Mouse (Mus musculus): Measurements from ENCODE around the gene Exoc2. TPM values are rescaled to one million over a fixed set of nuclear protein-coding genes. Genes with fewer than 3 reads are reported as not detected.

The Exoc2 gene
- total RNA-seq, 4 experiments from 2014 or later: 36.2 to 48.8 (median 41.6) TPM

DNA sequence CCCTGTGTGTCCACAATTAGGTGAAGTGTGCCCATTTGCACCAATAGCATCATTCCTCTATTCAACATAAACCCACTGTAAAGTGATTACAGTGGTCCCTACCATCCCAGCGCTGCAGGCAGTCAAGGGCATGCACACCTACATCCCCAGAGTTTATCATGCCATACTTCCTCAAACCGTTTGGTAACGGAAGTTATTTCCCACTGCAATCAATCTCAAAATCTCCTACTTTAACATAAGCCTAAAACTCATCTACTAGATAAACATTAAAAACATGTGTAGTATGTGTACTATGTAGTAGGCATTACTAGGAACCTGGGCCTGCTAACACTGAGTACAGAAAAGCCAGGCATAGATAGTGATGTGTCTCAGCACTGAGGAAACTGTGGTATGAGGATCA is 2.8 kb downstream of the Exoc2 start:
- DNase-seq: no peak

- no peak for DNase-seq
Measured at GRCm38 (mm10) chr13:30968311-30968710, 5.6 kb downstream of the Exoc2 start.

DNA sequence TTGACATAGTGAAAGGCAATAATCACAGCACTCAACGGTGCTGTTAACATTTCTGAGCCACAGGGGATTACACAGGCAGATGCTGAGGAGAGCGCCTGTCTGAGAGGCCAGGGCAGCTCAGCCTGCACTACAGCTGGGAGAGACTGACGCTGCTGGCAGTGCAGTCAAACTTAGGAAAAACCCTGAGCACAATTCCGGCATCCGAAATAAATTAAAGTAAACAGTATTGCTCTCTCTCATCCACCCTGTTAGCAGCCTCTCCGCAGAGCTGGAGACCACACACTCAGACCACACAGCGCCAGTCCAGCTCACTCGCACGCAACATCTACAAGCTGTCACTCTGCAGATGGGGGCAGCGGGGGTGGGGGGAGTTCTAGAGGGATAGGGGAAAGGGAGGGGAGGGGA is 7.4 kb downstream of the Exoc2 start:
- no peak for DNase-seq

- DNase-seq: no peak
Measured at GRCm38 (mm10) chr13:30961932-30962331, 12.0 kb downstream of the Exoc2 start.

- no peak for DNase-seq
Measured at GRCm38 (mm10) chr13:30960714-30961113, 13.2 kb downstream of the Exoc2 start.

DNA sequence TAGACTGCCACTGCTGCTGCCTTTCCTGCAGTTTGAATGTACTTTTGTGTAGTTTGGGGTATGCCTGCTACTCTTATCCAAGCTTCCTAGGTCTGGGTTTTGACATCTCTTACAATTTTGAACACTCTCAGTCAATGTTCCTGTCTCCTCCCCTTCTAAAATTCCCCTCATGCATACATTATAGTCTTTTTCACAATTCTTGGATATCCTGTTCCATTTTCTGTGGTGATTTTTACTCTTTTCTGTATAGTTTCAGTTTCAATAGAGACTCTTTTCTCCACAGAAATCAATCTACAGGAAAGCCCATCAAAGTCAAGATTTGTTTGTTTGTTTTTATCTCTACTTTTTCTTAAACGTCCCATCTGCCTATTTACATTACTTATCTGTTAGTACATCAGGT is 20.3 kb downstream of the Exoc2 start:
- no peak for DNase-seq

DNA sequence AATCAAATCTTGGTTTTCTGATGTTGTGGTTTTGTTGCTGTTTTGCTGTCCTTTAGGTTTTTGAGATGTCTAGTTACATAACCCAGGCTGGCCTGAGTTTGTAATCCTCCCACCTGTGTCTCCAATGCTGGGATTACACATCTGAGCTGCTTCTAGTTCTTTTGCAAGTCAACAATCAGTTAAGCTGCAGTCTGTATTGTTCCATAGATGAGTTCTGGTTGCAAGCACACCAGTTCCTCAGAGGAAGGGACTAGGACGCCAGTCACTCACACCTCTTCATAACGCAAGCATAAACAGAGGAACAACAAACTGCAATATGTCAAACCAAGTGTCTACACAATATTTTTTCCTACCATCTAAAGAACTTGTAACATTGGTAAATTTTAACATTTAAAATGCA is 21.8 kb downstream of the Exoc2 start:
- no peak for DNase-seq

GRCm38 (mm10) chr13:30949181-30949580 is 24.7 kb downstream of the Exoc2 start:
- no peak for DNase-seq

- DNase-seq: no peak
Measured at GRCm38 (mm10) chr13:30947540-30947939, 26.4 kb downstream of the Exoc2 start, which contains the start of gene Hus1b. Hus1b (minus strand) TSS chr13:30947759.

DNA sequence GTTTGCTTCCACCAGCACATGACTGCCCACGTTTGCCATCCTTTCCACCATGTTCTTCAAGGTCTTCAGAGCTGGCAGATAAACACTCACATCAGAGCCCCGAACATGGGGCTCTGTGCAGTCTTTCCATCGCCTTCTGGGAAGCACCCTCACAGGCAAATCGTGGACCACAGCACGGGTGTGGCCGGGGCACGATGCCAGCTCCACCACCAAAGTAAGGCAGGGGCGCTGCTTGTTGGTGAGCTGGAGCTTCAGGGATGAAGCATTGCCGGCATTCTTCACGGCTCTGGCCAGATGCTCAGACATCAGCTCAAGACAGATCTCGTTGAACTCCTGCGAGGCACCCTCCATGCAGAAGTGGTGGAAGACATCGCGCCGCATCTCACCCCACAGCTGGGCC is 26.8 kb downstream of the Exoc2 start:
- DNase-seq: no peak

GRCm38 (mm10) chr13:30945788-30946187 is 28.1 kb downstream of the Exoc2 start:
- no peak for DNase-seq

- no peak for DNase-seq
Measured at GRCm38 (mm10) chr13:30932972-30933371, 40.9 kb downstream of the Exoc2 start.

DNA sequence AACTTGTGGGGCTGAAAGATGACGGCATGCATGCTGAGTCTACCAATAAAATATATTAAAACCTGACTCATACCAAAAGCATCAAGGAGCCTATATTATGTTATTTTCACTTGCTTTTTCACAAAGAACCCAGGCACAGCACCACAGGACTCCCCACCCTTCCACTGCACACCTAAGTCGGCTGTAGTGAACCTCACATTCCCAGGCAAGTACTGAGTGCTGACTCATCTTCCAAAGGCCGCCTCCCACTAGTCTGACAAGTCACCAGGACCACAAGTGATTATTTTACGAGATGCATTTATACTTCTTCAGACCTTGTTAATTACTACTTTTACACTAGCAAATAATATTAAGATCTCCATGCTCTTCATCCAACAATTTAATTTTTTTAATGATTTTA is 42.3 kb downstream of the Exoc2 start:
- DNase-seq: no peak

GRCm38 (mm10) chr13:30929119-30929518 is 44.8 kb downstream of the Exoc2 start:
- DNase-seq: no peak

DNA sequence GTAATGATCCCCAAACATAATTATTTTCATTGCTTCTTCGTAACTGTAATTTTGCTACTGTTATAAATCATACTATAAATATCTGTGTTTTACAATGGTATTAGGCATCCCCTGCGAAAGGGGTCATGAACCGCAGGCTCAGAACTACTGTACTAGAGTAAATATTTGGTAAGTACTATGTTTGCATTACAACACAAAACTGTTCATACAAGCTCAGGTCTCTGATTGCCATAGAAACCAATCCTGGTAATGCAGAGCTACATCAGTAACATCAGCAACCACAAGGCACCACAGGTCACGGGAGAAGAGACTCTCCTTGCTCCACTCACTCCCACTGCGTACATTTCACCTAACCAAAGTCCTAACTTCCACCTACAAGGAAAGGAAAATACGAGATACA is 49.6 kb downstream of the Exoc2 start:
- no peak for DNase-seq

- DNase-seq: no peak
Measured at GRCm38 (mm10) chr13:30921914-30922313, 52.0 kb downstream of the Exoc2 start.

DNA sequence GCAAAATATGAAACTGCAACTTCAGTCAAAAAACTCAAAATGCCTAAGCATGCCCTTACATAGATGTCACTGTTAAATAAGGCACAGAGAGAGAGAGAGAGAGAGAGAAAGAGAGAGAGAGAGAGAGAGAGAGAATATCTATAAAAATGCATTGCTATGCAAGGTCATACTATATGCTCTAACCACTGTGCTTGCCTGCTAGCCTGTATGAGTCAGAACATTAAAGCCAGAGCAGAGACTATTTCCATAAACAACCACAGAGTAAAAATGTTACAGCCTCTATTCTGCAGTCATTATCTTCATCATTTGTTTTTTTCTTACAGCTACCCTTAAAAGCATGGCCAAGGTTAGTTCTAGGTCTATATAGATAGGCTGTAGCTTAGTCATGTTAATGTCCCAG is 60.1 kb downstream of the Exoc2 start:
- DNase-seq: no peak

GRCm38 (mm10) chr13:30913028-30913427 is 60.9 kb downstream of the Exoc2 start:
- DNase-seq: no peak

DNA sequence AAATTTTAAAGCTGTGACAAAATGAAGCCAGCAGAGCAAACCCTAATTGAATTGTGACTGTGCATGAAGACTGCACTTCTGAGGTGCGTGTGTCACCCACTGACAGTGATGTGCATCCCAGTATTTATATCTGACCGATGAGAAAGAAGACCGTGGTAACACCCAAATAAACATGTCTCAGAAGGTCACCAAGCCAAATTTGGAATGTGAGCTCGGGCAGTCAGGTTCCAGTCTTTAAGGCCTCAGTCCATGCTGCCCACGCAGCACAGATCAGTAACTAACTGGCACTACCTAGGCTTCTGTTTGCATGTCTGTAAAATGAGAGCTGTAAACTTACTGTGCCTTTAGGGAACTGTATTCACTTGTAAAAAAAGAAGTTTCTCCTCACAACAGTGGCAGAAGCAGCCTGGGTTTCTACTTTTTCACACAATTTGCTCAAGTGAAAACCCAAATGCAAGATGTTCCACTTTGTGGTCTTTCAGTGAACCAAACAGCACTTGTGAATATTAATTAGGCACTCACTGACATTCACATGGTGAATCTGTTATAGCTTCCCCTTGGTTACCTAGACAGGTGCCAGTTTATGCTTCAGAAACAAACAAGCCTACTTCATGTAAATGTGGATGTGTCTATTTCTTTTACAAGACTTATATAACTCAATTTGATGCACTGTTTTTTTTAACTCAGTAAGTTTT is 61.8 kb downstream of the Exoc2 start:
- DNase-seq: no peak

- no peak for DNase-seq
Measured at GRCm38 (mm10) chr13:30910889-30911288, 63.0 kb downstream of the Exoc2 start.

GRCm38 (mm10) chr13:30902286-30902685 is 71.6 kb downstream of the Exoc2 start:
- DNase-seq: no peak

DNA sequence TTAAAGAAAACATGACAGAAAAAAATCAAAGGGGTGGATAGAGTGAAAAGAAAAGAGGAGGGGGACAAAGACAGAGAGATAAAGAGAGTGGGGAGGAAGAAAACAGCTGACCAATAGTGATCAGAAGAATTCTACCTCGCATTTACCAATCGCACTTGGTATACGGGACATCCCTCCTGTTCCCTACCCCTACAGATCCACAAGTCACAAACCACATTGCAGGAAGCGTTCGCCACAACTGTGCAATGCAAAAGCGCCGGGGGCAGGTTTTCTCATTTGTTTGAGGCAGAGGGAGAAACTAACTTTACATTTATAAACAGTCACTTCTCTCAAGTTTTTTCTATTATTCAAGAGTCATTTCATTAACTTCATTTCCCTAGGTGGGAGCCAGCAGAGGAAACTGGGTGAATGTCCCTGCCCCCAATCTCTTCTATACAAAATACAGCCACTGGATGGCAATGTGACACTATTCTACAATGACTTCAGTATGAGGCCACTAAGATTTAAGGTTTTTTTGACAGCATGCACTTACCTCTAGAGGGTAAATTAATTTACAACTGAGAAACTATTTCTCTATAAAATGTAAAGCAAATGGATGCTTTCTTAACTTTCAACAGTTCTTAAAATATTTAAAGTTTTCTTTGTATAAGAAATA is 72.4 kb downstream of the Exoc2 start:
- DNase-seq: no peak

DNA sequence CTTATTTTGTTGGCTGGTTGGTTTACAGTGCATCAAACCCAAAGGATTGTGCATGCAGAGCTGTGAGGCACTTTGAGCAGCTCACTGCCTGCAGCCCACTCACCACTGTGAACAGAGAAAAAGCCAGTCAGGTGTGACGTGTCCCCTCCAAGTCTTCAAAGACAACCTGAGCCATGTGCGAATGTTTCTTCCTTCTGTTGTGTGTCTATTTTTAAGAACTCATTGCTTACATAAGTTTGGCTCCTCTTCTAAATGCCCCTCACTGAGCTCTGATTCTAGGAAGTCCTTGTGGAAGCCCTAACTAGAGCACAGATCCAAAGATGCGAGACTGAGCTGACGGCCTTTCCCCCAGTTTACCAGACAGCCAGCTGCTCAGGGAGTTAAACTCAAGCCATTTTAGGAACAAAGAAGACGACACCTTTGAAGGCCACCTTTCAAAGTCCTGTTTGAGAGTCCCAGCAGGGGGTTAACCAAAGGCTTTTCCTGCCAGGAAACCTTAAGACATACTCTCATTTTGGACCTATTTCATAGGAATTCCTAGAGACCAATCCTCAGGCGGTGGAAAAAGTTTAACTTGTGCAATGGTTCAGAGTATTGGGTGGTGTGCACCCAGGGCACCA is 79.8 kb downstream of the Exoc2 start:
- no peak for DNase-seq

- DNase-seq: no peak
Measured at GRCm38 (mm10) chr13:30892315-30892714, 81.6 kb downstream of the Exoc2 start.

Data from adrenal gland, adult 8-10 months (tissue).